Mouse (Mus musculus) cerebellum, adult 2 months (tissue): ENCODE measurements around the gene Sorbs2. TPM values are rescaled to one million over a fixed set of nuclear protein-coding genes. Genes with fewer than 3 reads are reported as not detected.

ENCODE experiments used
- DNase-seq, 2 experiments: peaks; one replicate each; pipeline ENCODE4 v3.0.0; 2021
- H3K27ac ChIP-seq: fragments of 200-500 bp; 2 replicates; pipeline ENCODE4 v1.5.1; 2012; ENCODE audit warnings: low read length, control low read depth, inconsistent platforms; ENCODE audit not compliant: insufficient read depth
- H3K27me3 ChIP-seq: fragments of 200-500 bp; 2 replicates; pipeline ENCODE4 v1.6.1; 2012; ENCODE audit warnings: inconsistent platforms, mild to moderate bottlenecking, low read length, moderate library complexity; ENCODE audit not compliant: control insufficient read depth, insufficient read depth
- H3K4me1 ChIP-seq: fragments of 200-500 bp; 2 replicates; pipeline ENCODE4 v1.6.1; 2011; ENCODE audit warnings: low read length; ENCODE audit not compliant: control insufficient read depth, insufficient read depth
- H3K4me3 ChIP-seq: fragments of 200-500 bp; replicated peaks from 2 replicates; pipeline ENCODE3; 2011; ENCODE audit warnings: mild to moderate bottlenecking, low read depth, low read length, control low read depth; ENCODE audit not compliant: insufficient read depth
- CTCF ChIP-seq: fragments of 200-500 bp; IDR thresholded peaks from 2 replicates; pipeline ENCODE4 v1.5.1; 2011; ENCODE audit warnings: low read depth, mild to moderate bottlenecking, control low read depth, low read length, moderate library complexity, borderline replicate concordance; ENCODE audit not compliant: insufficient read depth
- POLR2A ChIP-seq: fragments of 200-500 bp; IDR thresholded peaks from 2 replicates; pipeline ENCODE4 v1.6.1; 2011; ENCODE audit warnings: low read length, control low read depth, borderline replicate concordance; ENCODE audit not compliant: insufficient read depth
- WGBS: fragments of 180-500 bp; shearing (Covaris S2); methylation state at CpG from one replicate; pipeline ENCODE4 v1.1.7; 2018; 5-methylcytosine and 5-hydroxymethylcytosine counted together
- polyA plus RNA-seq: library from polyadenylated mRNA; depleted of rRNA; stranded (reverse); fragments of >200 nt; gene quantifications from 2 replicates; pipeline ENCODE4 v1.2.3, GENCODE M21; 2012; rRNA removed

The Sorbs2 gene
- 32.9 and 33.0 TPM in 2 replicates for polyA plus RNA-seq

GRCm38 (mm10) chr8:45507634-45508321 lies at the start of gene Sorbs2:
Sorbs2 (plus strand) TSS chr8:45507788.
- DNase-seq = peak; percentile 12 to 22
- no peak for TF ChIP-seq CTCF
- no peak for TF ChIP-seq POLR2A
- no peaks in the 10 kb centered on the region; the same call in 1 of the 2 replicates for H3K4me1 ChIP-seq
- no peaks in the 10 kb centered on the region for H3K27me3 ChIP-seq
- H3K4me3 ChIP-seq = peak within 1 kb of the TSS; percentile 67
- 3% methylated on average over 16 of the region's 16 CpGs for WGBS
- H3K27ac ChIP-seq = no peak within 1 kb of the TSS

GRCm38 (mm10) chr8:45457874-45458273 lies 49.7 kb upstream of the Sorbs2 start:
- Histone ChIP-seq H3K27ac (no peak overlapping the region), H3K4me1 (no peaks in the 10 kb centered on the region), H3K27me3 (no peaks in the 10 kb centered on the region; the same call in 1 of the 2 replicates), H3K4me3 (no peak overlapping the region)
- TF ChIP-seq POLR2A (no peak), CTCF (no peak)
- no peak for DNase-seq

GRCm38 (mm10) chr8:45469006-45469405 lies 38.6 kb upstream of the Sorbs2 start:
- no peak for TF ChIP-seq CTCF
- Histone ChIP-seq H3K4me1 (no peaks in the 10 kb centered on the region), H3K27me3 (no peaks in the 10 kb centered on the region), H3K27ac (no peak overlapping the region), H3K4me3 (no peak overlapping the region)
- 77% methylated on average over 2 of the region's 2 CpGs for WGBS
- no peak for DNase-seq

- Histone ChIP-seq H3K4me3 (no peak overlapping the region), H3K27me3 (no peaks in the 10 kb centered on the region), H3K4me1 (no peaks in the 10 kb centered on the region), H3K27ac (no peak overlapping the region)
- WGBS = 42% methylated on average over 8 of the region's 8 CpGs
- DNase-seq = peak; percentile 10 to 14
- TF ChIP-seq CTCF = no peak
- TF ChIP-seq POLR2A = no peak
Measured at GRCm38 (mm10) chr8:45469507-45470178, 37.9 kb upstream of the Sorbs2 start.

GRCm38 (mm10) chr8:45480886-45481285 lies 26.7 kb upstream of the Sorbs2 start:
- Histone ChIP-seq H3K4me3 (no peak overlapping the region), H3K27me3 (no peaks in the 10 kb centered on the region; the same call in 1 of the 2 replicates), H3K27ac (no peak overlapping the region), H3K4me1 (no peaks in the 10 kb centered on the region)
- TF ChIP-seq CTCF = no peak
- no peak for TF ChIP-seq POLR2A
- no peak for DNase-seq
- 64% methylated on average over 4 of the region's 4 CpGs for WGBS

GRCm38 (mm10) chr8:45486281-45486680 lies 21.3 kb upstream of the Sorbs2 start:
- H3K27ac ChIP-seq = no peak overlapping the region
- TF ChIP-seq CTCF (no peak), POLR2A (no peak)
- H3K4me1 ChIP-seq = no peaks in the 10 kb centered on the region
- H3K4me3 ChIP-seq = no peak overlapping the region
- no peak for DNase-seq
- no peaks in the 10 kb centered on the region for H3K27me3 ChIP-seq
- 32% methylated on average over 3 of the region's 3 CpGs for WGBS

GRCm38 (mm10) chr8:45503971-45504370 lies 3.6 kb upstream of the Sorbs2 start:
- Histone ChIP-seq H3K27me3 (no peaks in the 10 kb centered on the region), H3K27ac (no peak overlapping the region), H3K4me3 (no peak overlapping the region), H3K4me1 (no peaks in the 10 kb centered on the region; the same call in 1 of the 2 replicates)
- DNase-seq = no peak
- TF ChIP-seq CTCF (no peak), POLR2A (no peak)
- WGBS = 87% methylated on average over 7 of the region's 7 CpGs

- Histone ChIP-seq H3K27me3 (no peaks in the 10 kb centered on the region), H3K4me3 (no peak overlapping the region), H3K4me1 (no peaks in the 10 kb centered on the region; the same call in 1 of the 2 replicates), H3K27ac (no peak overlapping the region)
- TF ChIP-seq POLR2A (no peak), CTCF (no peak)
- no peak for DNase-seq
- WGBS = 94% methylated on average over 4 of the region's 4 CpGs
Measured at GRCm38 (mm10) chr8:45506376-45506775, 1.2 kb upstream of the Sorbs2 start.
